Mouse (Mus musculus): ENCODE measurements around the gene Mast4.

Mast4 gene

GRCm38 (mm10) chr13:102989616-102990015, 344.7 kb downstream of the Mast4 start:
- ATAC-seq (ENCODE audit: low TSS enrichment): no peak

- no peak for ATAC-seq (ENCODE audit: low TSS enrichment)
Observed at GRCm38 (mm10) chr13:102988976-102989375, 345.3 kb downstream of the Mast4 start.

- ATAC-seq (ENCODE audit: low TSS enrichment): no peak
Observed at GRCm38 (mm10) chr13:102988251-102988895, 345.9 kb downstream of the Mast4 start.

GRCm38 (mm10) chr13:102984550-102984949, 349.7 kb downstream of the Mast4 start:
- ATAC-seq (ENCODE audit: low TSS enrichment): no peak

- ATAC-seq (ENCODE audit: low TSS enrichment): no peak
Observed at GRCm38 (mm10) chr13:102973853-102974252, 360.4 kb downstream of the Mast4 start.

- no peak for ATAC-seq (ENCODE audit: low TSS enrichment)
Observed at GRCm38 (mm10) chr13:102963471-102963870, 370.8 kb downstream of the Mast4 start.

GRCm38 (mm10) chr13:102958273-102959270, 375.7 kb downstream of the Mast4 start:
- ATAC-seq (ENCODE audit: low TSS enrichment): peak; percentile 68

- ATAC-seq (ENCODE audit: low TSS enrichment): peak; percentile 72
Observed at GRCm38 (mm10) chr13:102957508-102958272, 376.6 kb downstream of the Mast4 start.

- ATAC-seq (ENCODE audit: low TSS enrichment): no peak
Observed at GRCm38 (mm10) chr13:102955506-102955905, 378.8 kb downstream of the Mast4 start.

- no peak for ATAC-seq (ENCODE audit: low TSS enrichment)
Observed at GRCm38 (mm10) chr13:102949756-102950155, 384.5 kb downstream of the Mast4 start.

- no peak for ATAC-seq (ENCODE audit: low TSS enrichment)
Observed at GRCm38 (mm10) chr13:102948966-102949365, 385.3 kb downstream of the Mast4 start.

- ATAC-seq (ENCODE audit: low TSS enrichment): no peak
Observed at GRCm38 (mm10) chr13:102947546-102947945, 386.8 kb downstream of the Mast4 start.

GRCm38 (mm10) chr13:102946024-102946821, 388.1 kb downstream of the Mast4 start:
- peak; percentile 48 for ATAC-seq (ENCODE audit: low TSS enrichment)

- no peak for ATAC-seq (ENCODE audit: low TSS enrichment)
Observed at GRCm38 (mm10) chr13:102945450-102945849, 388.8 kb downstream of the Mast4 start.

GRCm38 (mm10) chr13:102944516-102944915, 389.8 kb downstream of the Mast4 start:
- ATAC-seq (ENCODE audit: low TSS enrichment): no peak

- ATAC-seq (ENCODE audit: low TSS enrichment): no peak
Observed at GRCm38 (mm10) chr13:102942557-102942956, 391.7 kb downstream of the Mast4 start.

GRCm38 (mm10) chr13:102940476-102940875, 393.8 kb downstream of the Mast4 start:
- peak; percentile 42; the same call in 1 of the 2 replicates for ATAC-seq (ENCODE audit: low TSS enrichment)

GRCm38 (mm10) chr13:102936233-102936632, 398.1 kb downstream of the Mast4 start:
- ATAC-seq (ENCODE audit: low TSS enrichment): no peak

- peak; percentile 43 for ATAC-seq (ENCODE audit: low TSS enrichment)
Observed at GRCm38 (mm10) chr13:102935788-102936187, 398.5 kb downstream of the Mast4 start.

GRCm38 (mm10) chr13:102933702-102934101, 400.6 kb downstream of the Mast4 start:
- ATAC-seq (ENCODE audit: low TSS enrichment): peak; percentile 79

- no peak for ATAC-seq (ENCODE audit: low TSS enrichment)
Observed at GRCm38 (mm10) chr13:102932434-102932833, 401.9 kb downstream of the Mast4 start.
